7 mouse cellular contexts compared by ENCODE assay signal in genomic region chr5:118294086-118294864, GRCm38 (mm10). TPM values are rescaled to one million over a fixed set of nuclear protein-coding genes. Genes with fewer than 3 reads are reported as not detected.
DNase-seq lines count a peak whose midpoint lies in the region; ATAC-seq and TF ChIP-seq lines count a peak whose summit lies in the region.

No protein-coding gene starts in this region.

- H3K9me3 ChIP-seq in embryonic facial prominence, embryonic 11.5 days (replicated peaks; ENCODE audit: control insufficient read depth, low read length), result no peaks in the 10 kb centered on the region

- TF ChIP-seq POLR2A in bone marrow, adult 2 months (IDR thresholded peaks at IDR 0.05; ENCODE audit: borderline replicate concordance, control insufficient read depth, low read depth, low read length), result no peak

- H3K36me3 ChIP-seq in embryonic facial prominence, embryonic 11.5 days (replicated peaks; ENCODE audit: control insufficient read depth, insufficient read depth, low read depth, low read length), result no peaks in the 10 kb centered on the region

- H3K4me1 ChIP-seq in bone marrow, adult 2 months (ENCODE audit: control insufficient read depth, insufficient read depth, low read length), result no peaks in the 10 kb centered on the region
- H3K4me1 ChIP-seq in embryonic facial prominence, embryonic 11.5 days (ENCODE audit: control insufficient read depth, insufficient read depth, low read length), result no peaks in the 10 kb centered on the region; the same call in 1 of the 2 replicates

- intact Hi-C loops in left cerebral cortex, postnatal 14 days (cut with DNase I), result no loop called here

- no peak overlapping the region for H3K4me3 ChIP-seq in bone marrow, adult 2 months (replicated peaks; ENCODE audit: control insufficient read depth, low read depth, low read length)
- 0 out of 2 replicates have a peak overlapping the region, but pooled peaks have one; percentile 10 for H3K4me3 ChIP-seq in embryonic facial prominence, embryonic 11.5 days (ENCODE audit: low read depth, low read length)

- 0 out of 2 replicates have a peak overlapping the region, but pooled peaks have one; percentile 1 for H3K27ac ChIP-seq in bone marrow, adult 2 months (ENCODE audit: control insufficient read depth, insufficient read depth, low read depth, low read length, poor library complexity)
- peak overlapping the region; percentile 90 for H3K27ac ChIP-seq in embryonic facial prominence, embryonic 11.5 days (replicated peaks; ENCODE audit: low read depth, low read length)

- DNase-seq in embryonic facial prominence, embryonic 11.5 days (ENCODE audit: low spot score), result peak; percentile 86
- peak; percentile 99 for DNase-seq in heart, adult 11 months
- peak; percentile 81 for DNase-seq in kidney, adult 11 months
- DNase-seq in left cerebral cortex, postnatal 14 days (ENCODE audit: low spot score in 2 of 2), result peak; percentile 85 to 88
- DNase-seq in mesoderm, embryonic 11.5 days (ENCODE audit: low read depth, low spot score), result peak; percentile 60
- DNase-seq in testis, postnatal 10 days (ENCODE audit: low spot score), result peak; percentile 98

- no peaks in the 10 kb centered on the region for H3K27me3 ChIP-seq in embryonic facial prominence, embryonic 11.5 days (ENCODE audit: control insufficient read depth, insufficient read depth, low read length)

- ATAC-seq in embryonic facial prominence, embryonic 11.5 days (replicated peaks; ENCODE audit: insufficient number of reproducible peaks, low FRiP score, low TSS enrichment, low read depth), result peak; percentile 81

- no peak for TF ChIP-seq CTCF in bone marrow, adult 2 months (IDR thresholded peaks at IDR 0.05; ENCODE audit: control insufficient read depth, insufficient read depth, low read length)

- H3K9ac ChIP-seq in embryonic facial prominence, embryonic 11.5 days (replicated peaks; ENCODE audit: low read length), result 0 out of 2 replicates have a peak overlapping the region, but pooled peaks have one; percentile 32

- 26% methylated on average over 23 of the region's 23 CpGs for WGBS in bone marrow, adult 2 months
- 13% methylated on average over 23 of the region's 23 CpGs for WGBS in embryonic facial prominence, embryonic 11.5 days

- peak overlapping the region; percentile 42 for H3K4me2 ChIP-seq in embryonic facial prominence, embryonic 11.5 days (ENCODE audit: low read depth, low read length)

RNA-seq across cellular contexts. Expression of gene 2410131K14Rik, which starts 49.2 kb away (rescaled TPM):
- 0.57 and 3.1 TPM in 2 replicates for polyA plus RNA-seq in bone marrow, adult 2 months (2011; ENCODE audit: insufficient read depth, insufficient read length, low replicate concordance, missing spikeins)
- 10.8 and 11.6 TPM in 2 replicates for polyA plus RNA-seq in embryonic facial prominence, embryonic 11.5 days (2014; fragmentation: Nextera tagmentation; extraction: Ambion mirVana)
- total RNA-seq in left cerebral cortex, postnatal 14 days (2021), result 10 to 100 TPM; 15.0 to 15.6 TPM

RNA-seq across cellular contexts. Expression of gene Rnft2, which starts 49.4 kb away (rescaled TPM):
- polyA plus RNA-seq in bone marrow, adult 2 months (2011; ENCODE audit: insufficient read depth, insufficient read length, low replicate concordance, missing spikeins), result 0.86 TPM in 1 of 2 replicates, not detected in the other
- 4.3 TPM in 2 replicates for polyA plus RNA-seq in embryonic facial prominence, embryonic 11.5 days (2014; fragmentation: Nextera tagmentation; extraction: Ambion mirVana)
- total RNA-seq in left cerebral cortex, postnatal 14 days (2021), result 100 to 1,000 TPM; 105 to 109 TPM
